Mouse (Mus musculus): Measurements from ENCODE around the gene Vcan.

DNA sequence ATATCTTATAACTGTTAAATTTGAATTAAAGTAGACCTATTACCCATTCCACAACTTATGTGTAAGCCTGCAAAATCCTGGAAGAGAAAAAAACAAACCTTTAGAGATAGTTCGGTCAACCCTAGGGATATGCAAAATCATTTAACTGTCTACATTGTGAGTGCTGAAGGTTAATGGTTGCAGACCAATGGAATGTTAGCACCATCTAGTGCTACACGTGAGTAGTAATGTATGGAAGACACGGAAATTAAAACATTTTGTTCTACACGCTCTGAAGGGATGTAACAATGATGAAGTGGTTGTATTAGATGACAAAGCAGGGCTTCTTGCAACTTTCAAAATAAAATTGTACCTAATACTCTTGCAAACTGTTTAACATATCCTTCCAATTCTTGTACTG is 39.9 kb downstream of the Vcan start:
- TF ChIP-seq CTCF (IDR thresholded peaks at IDR 0.05) (no peak), POLR2A (IDR thresholded peaks at IDR 0.05; ENCODE audit: insufficient read depth, low read depth, low read length) (no peak), EP300 (IDR thresholded peaks at IDR 0.05; ENCODE audit: insufficient read depth, low read depth, low read length) (no peak)
